Mouse (Mus musculus) spleen, adult 2 months (tissue): ENCODE measurements around the gene Slc10a1. TPM values are rescaled to one million over a fixed set of nuclear protein-coding genes. Genes with fewer than 3 reads are reported as not detected.
A peak's percentile ranks its signal among the peaks of the same experiment; 100 is the strongest.
"Not testable (repeated sequence)": the region's sequence is repeated elsewhere in the genome, so short reads cannot be mapped to it uniquely, and the experiment has no call there.

ENCODE experiments used
- DNase-seq, 2 experiments: peaks; one replicate each; pipeline versions ENCODE4 v3.0.0 to v3.0.0-alpha.2; 2012 to 2021; ENCODE audit warnings: low spot score in 2 of 2, low read depth in 1 of 2
- H3K27ac ChIP-seq: fragments of 200-500 bp; 2 replicates; pipeline ENCODE4 v1.5.1; 2012; ENCODE audit warnings: low read length, inconsistent platforms; ENCODE audit not compliant: insufficient read depth
- H3K27me3 ChIP-seq: fragments of 200-500 bp; 2 replicates; pipeline ENCODE4 v1.6.1; 2012; ENCODE audit warnings: mild to moderate bottlenecking, moderate library complexity, low read length, inconsistent platforms; ENCODE audit not compliant: control insufficient read depth, insufficient read depth
- H3K36me3 ChIP-seq: fragments of 200-500 bp; 2 replicates; pipeline ENCODE4 v1.6.1; 2012; ENCODE audit warnings: mild to moderate bottlenecking, low read length, inconsistent platforms; ENCODE audit not compliant: control insufficient read depth, insufficient read depth
- H3K4me1 ChIP-seq: fragments of 200-500 bp; 2 replicates; pipeline ENCODE4 v1.6.1; 2011; ENCODE audit warnings: inconsistent platforms; ENCODE audit not compliant: control insufficient read depth, insufficient read depth, insufficient read length
- H3K4me3 ChIP-seq: fragments of 200-500 bp; 2 replicates; pipeline ENCODE4 v1.5.1; 2011; ENCODE audit warnings: mild to moderate bottlenecking, inconsistent platforms; ENCODE audit not compliant: insufficient read depth, insufficient read length; ENCODE audit errors: extremely low read depth
- CTCF ChIP-seq: fragments of 200-500 bp; IDR thresholded peaks from 2 replicates; pipeline ENCODE4 v1.5.1; 2011; ENCODE audit warnings: mild to moderate bottlenecking, inconsistent platforms; ENCODE audit not compliant: insufficient read depth, insufficient read length, insufficient replicate concordance; ENCODE audit errors: extremely low read depth
- POLR2A ChIP-seq: fragments of 200-500 bp; IDR thresholded peaks from 2 replicates; pipeline ENCODE4 v1.6.1; 2011; ENCODE audit warnings: low read depth, low read length, inconsistent platforms
- WGBS: fragments of 180-500 bp; shearing (Covaris S2); methylation state at CpG from one replicate; pipeline ENCODE4 v1.1.7; 2018; 5-methylcytosine and 5-hydroxymethylcytosine counted together
- polyA plus RNA-seq: library from polyadenylated mRNA; depleted of rRNA; stranded (reverse); fragments of >200 nt; gene quantifications from 2 replicates; pipeline ENCODE4 v1.2.3, GENCODE M21; 2012

The Slc10a1 gene
- polyA plus RNA-seq, 1 experiment = not detected

DNA sequence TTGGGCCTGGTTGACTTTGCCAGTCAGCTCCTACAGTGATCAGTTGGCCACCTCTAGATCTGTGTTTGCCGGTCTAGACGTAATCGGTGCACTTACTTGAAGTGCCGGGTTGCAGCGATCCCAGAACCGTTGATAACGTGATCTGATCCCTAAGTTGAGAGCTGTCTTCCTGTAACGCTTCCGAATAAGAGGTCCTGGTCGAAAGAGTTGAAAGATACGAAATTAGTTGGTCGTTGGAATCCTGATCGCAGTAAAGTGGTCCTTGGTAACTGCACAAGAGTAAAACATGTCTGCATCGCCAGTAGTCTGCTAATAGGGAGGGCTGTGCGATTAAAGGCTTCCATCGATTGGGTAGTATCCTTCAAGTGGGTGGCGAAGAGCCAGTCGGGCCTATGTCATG, 20.3 kb downstream of the Slc10a1 start:
- Histone ChIP-seq H3K4me3 (no peak overlapping the region), H3K27ac (no peak overlapping the region), H3K4me1 (no peaks in the 10 kb centered on the region; the same call in 1 of the 2 replicates), H3K27me3 (no peaks in the 10 kb centered on the region), H3K36me3 (peaks cover 40% of the 10 kb centered on the region)
- 95% methylated on average over 18 of the region's 18 CpGs for WGBS
- DNase-seq = no peak
- TF ChIP-seq POLR2A = no peak
- TF ChIP-seq CTCF = no peak

DNA sequence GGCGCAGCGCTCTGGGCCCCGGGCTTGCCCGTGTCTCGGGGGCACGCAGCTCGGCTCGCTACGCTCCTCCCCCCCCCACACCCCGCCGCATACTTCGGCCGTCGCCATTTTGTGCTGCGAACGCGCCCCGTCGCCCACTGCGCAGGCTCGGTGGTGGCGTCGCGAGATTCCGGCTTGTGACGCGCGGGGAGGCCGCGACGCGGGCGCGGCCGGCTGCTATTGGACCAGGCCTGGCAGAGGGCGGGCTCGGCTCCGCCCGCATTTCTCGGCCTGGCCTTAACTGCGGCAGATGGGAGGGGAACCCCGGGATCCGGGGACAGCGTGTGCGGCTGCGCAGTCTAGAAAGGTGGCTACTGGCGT, 22.5 kb downstream of the Slc10a1 start:
- Histone ChIP-seq H3K4me1 (no peaks in the 10 kb centered on the region; the same call in 1 of the 2 replicates), H3K4me3 (peak overlapping the region; percentile 98), H3K27me3 (no peaks in the 10 kb centered on the region), H3K36me3 (peaks cover 28% of the 10 kb centered on the region), H3K27ac (peak overlapping the region; percentile 98)
- peak; percentile 94 to 95 for DNase-seq
- under 1% methylated on average over 45 of the region's 47 CpGs for WGBS
- TF ChIP-seq POLR2A (peak; percentile 54), CTCF (no peak)

GRCm38 (mm10) chr12:80945334-80945995, 23.0 kb downstream of the Slc10a1 start, which contains the start of gene Srsf5:
Srsf5 (plus strand) TSS chr12:80945504.
- TF ChIP-seq CTCF = no peak
- TF ChIP-seq POLR2A = peak; percentile 95
- Histone ChIP-seq H3K27ac (peak within 1 kb of the TSS; percentile 98), H3K27me3 (no peaks in the 10 kb centered on the region), H3K4me3 (peak within 1 kb of the TSS; percentile 98), H3K4me1 (no peaks in the 10 kb centered on the region; the same call in 1 of the 2 replicates), H3K36me3 (peaks cover 24% of the 10 kb centered on the region)
- DNase-seq = peak; percentile 96 to 98
- WGBS = under 1% methylated on average over 55 of the region's 57 CpGs

- 2% methylated on average over 9 of the region's 9 CpGs for WGBS
- peak overlapping the region; percentile 98 for H3K27ac ChIP-seq
- peak overlapping the region; percentile 98 for H3K4me3 ChIP-seq
- H3K27me3 ChIP-seq, H3K4me1 ChIP-seq, DNase-seq: not testable (repeated sequence)
- peaks cover 23% of the 10 kb centered on the region for H3K36me3 ChIP-seq
These were observed 23.6 kb downstream of the Slc10a1 start for GRCm38 (mm10) chr12:80944963-80945333.

GRCm38 (mm10) chr12:80944204-80944603, 24.3 kb downstream of the Slc10a1 start:
- Histone ChIP-seq H3K4me3 (no peak overlapping the region), H3K4me1 (no peaks in the 10 kb centered on the region; the same call in 1 of the 2 replicates), H3K27ac (no peak overlapping the region), H3K36me3 (peaks cover 19% of the 10 kb centered on the region), H3K27me3 (no peaks in the 10 kb centered on the region)
- TF ChIP-seq CTCF = no peak
- no peak for TF ChIP-seq POLR2A
- 90% methylated on average over 4 of the region's 4 CpGs for WGBS
- DNase-seq = no peak

DNA sequence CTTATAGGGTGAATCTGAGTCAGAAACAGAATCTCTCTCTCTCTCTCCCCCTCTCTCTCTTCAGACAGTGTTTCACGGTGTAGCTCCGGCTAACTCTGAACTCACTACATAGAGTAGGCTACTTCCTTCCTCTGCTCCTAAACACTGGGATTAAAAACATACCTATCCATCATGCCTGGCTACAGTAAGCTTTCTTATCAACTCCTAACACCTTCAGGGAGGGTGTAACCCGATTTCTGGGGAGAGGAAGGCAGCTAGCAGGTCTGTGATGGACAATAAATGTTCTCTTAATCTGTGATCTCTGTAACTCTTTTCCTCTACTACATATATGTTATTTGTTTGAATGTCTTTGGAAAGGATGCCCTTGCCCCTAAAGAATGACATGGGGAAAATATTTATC, 25.1 kb downstream of the Slc10a1 start:
- no peak for DNase-seq
- Histone ChIP-seq H3K4me3 (no peak overlapping the region), H3K27me3 (no peaks in the 10 kb centered on the region), H3K4me1 (peaks cover 3% of the 10 kb centered on the region; the same call in 1 of the 2 replicates), H3K36me3 (peaks cover 14% of the 10 kb centered on the region), H3K27ac (no peak overlapping the region)
- WGBS = 67% methylated on average over 3 of the region's 3 CpGs
- TF ChIP-seq POLR2A (no peak), CTCF (no peak)

DNA sequence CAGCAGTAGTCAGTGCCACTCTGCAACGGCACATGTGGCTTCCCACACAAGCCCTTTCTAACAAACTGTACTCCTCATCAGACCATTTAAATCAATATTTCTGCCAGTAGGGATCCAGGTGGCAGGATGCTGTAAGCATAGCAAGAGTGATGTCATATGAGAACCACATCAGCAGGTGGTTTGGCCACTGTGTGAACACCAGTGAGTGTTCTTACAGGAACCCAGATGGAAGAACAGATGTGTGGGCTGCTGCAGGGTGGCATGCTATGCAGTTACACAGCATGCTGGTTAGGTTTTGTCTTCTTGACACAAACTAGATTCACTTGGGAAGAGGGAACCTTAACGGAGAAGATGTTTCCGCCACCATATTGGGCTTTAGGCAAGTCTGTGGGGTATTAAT, 26.6 kb downstream of the Slc10a1 start:
- no peak overlapping the region for H3K27ac ChIP-seq
- TF ChIP-seq CTCF = no peak
- TF ChIP-seq POLR2A = no peak
- H3K27me3 ChIP-seq = no peaks in the 10 kb centered on the region
- 87% methylated on average over 3 of the region's 3 CpGs for WGBS
- H3K4me1 ChIP-seq = peaks cover 3% of the 10 kb centered on the region; the same call in 1 of the 2 replicates
- no peak for DNase-seq
- peaks cover 3% of the 10 kb centered on the region; the same call in 1 of the 2 replicates for H3K36me3 ChIP-seq
- H3K4me3 ChIP-seq = no peak overlapping the region
